Mouse (Mus musculus): ENCODE results near the gene Gm21943.
"Not testable (repeated sequence)": the region's sequence is repeated elsewhere in the genome, so short reads cannot be mapped to it uniquely, and the experiment has no call there.

Gene Gm21943

DNA sequence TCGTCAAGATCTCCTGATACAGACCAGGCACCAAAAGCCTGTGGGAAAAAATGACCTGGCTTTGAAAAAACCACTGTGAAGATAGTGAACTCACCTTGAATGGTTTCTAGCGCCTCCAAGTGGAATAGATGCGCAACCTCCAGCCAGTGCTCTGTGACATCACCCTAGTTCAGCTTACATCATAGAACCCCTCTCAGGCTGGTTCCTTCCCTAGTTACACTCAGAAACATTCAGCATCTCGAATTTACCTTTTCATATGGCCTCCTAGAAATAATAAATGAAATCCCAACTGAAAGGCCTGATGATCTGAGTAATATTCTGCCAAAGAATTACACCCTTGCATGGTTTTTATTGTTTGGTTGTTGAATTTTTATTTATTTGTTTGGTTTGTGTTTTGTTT is at the start of gene Gm21943:
TSS of gene Gm21943 (minus strand) at position 101 of the 400 bp plus-strand sequence.
- not testable (repeated sequence) for DNase-seq (ENCODE audit: low spot score in 2 of 2)

All from left cerebral cortex, adult 9 months (tissue).